Mouse (Mus musculus) left cerebral cortex, postnatal 4 days (tissue): Measurements from ENCODE around the gene Vmn2r69. TPM values are rescaled to one million over a fixed set of nuclear protein-coding genes. Genes with fewer than 3 reads are reported as not detected.

Experiments
- DNase-seq: peaks from one replicate; pipeline ENCODE4 v3.0.0-alpha.2; 2022
- intact Hi-C: fragments of 180-260 bp; cut with DNase I; formaldehyde crosslinking; loops from one replicate; pipeline ENCODE4 v1.15.1; 2025
- total RNA-seq, 2 experiments: library from RNA; stranded (reverse); gene quantifications; 2 replicates each; pipeline ENCODE4 v1.2.3; 2021

The Vmn2r69 gene
- not detected for total RNA-seq

GRCm38 (mm10) chr7:85415820-85416219 lies at the start of gene Vmn2r69:
Vmn2r69 (minus strand) TSS chr7:85415920.
- no peak for DNase-seq

More at GRCm38 (mm10) chr7:85415820-85416219, at the start of gene Vmn2r69:
- intact Hi-C loops, result no loop called here

Other genes starting within 250 kb of the Vmn2r69 start
- gene Vmn2r68, start 178.1 kb downstream of the Vmn2r69 start, total RNA-seq, result not detected
- not detected for gene Vmn2r71, start 147.2 kb upstream of the Vmn2r69 start, total RNA-seq
- gene Vmn2r70, start 153.3 kb upstream of the Vmn2r69 start, total RNA-seq, result not detected